Mouse (Mus musculus): ENCODE measurements around the gene Arid1b. TPM values are rescaled to one million over a fixed set of nuclear protein-coding genes. Genes with fewer than 3 reads are reported as not detected.

Arid1b gene
- polyA plus RNA-seq, 1 experiment from 2014 or later = 2.9 TPM

- H3K4me2 ChIP-seq = no peak overlapping the region
- no peak overlapping the region for H3K4me3 ChIP-seq (replicated peaks)
- H3K36me3 ChIP-seq (replicated peaks) = no peaks in the 10 kb centered on the region
- H3K9me3 ChIP-seq (replicated peaks) = no peaks in the 10 kb centered on the region
- H3K4me1 ChIP-seq (replicated peaks) = peaks cover 67% of the 10 kb centered on the region
- no peak overlapping the region for H3K9ac ChIP-seq
- H3K27me3 ChIP-seq = no peaks in the 10 kb centered on the region
- no peak for ATAC-seq (ENCODE audit: insufficient read depth)
- WGBS (ENCODE audit: insufficient replicate concordance) = 84% methylated on average over 4 of the region's 4 CpGs
- H3K27ac ChIP-seq (replicated peaks) = no peak overlapping the region
Observed at GRCm38 (mm10) chr17:5056654-5057053, 62.5 kb downstream of the Arid1b start.

- Histone ChIP-seq H3K4me1 (replicated peaks) (peaks cover 62% of the 10 kb centered on the region), H3K9ac (no peak overlapping the region), H3K27me3 (no peaks in the 10 kb centered on the region), H3K4me3 (replicated peaks) (no peak overlapping the region), H3K27ac (replicated peaks) (no peak overlapping the region), H3K9me3 (replicated peaks) (no peaks in the 10 kb centered on the region), H3K4me2 (no peak overlapping the region; the same call in 1 of the 2 replicates), H3K36me3 (replicated peaks) (no peaks in the 10 kb centered on the region)
- 11% methylated on average over 4 of the region's 4 CpGs for WGBS (ENCODE audit: insufficient replicate concordance)
- ATAC-seq (ENCODE audit: insufficient read depth) = no peak
Observed at GRCm38 (mm10) chr17:5057286-5057685, 63.2 kb downstream of the Arid1b start.

- ATAC-seq (ENCODE audit: insufficient read depth) = peak; percentile 62
- Histone ChIP-seq H3K4me2 (peak overlapping the region; percentile 31), H3K4me1 (replicated peaks) (peaks cover 62% of the 10 kb centered on the region), H3K4me3 (replicated peaks) (no peak overlapping the region), H3K27me3 (no peaks in the 10 kb centered on the region), H3K9ac (no peak overlapping the region), H3K36me3 (replicated peaks) (no peaks in the 10 kb centered on the region), H3K27ac (replicated peaks) (peak overlapping the region; percentile 45), H3K9me3 (replicated peaks) (no peaks in the 10 kb centered on the region)
- 32% methylated on average over 10 of the region's 10 CpGs for WGBS (ENCODE audit: insufficient replicate concordance)
Observed at GRCm38 (mm10) chr17:5057944-5058720, 64.0 kb downstream of the Arid1b start.

GRCm38 (mm10) chr17:5059092-5059601, 65.0 kb downstream of the Arid1b start:
- 45% methylated on average over 9 of the region's 9 CpGs for WGBS (ENCODE audit: insufficient replicate concordance)
- Histone ChIP-seq H3K27me3 (no peaks in the 10 kb centered on the region), H3K27ac (replicated peaks) (0 out of 2 replicates have a peak overlapping the region, but pooled peaks have one; percentile 38), H3K4me1 (replicated peaks) (peaks cover 65% of the 10 kb centered on the region), H3K36me3 (replicated peaks) (no peaks in the 10 kb centered on the region), H3K4me2 (no peak overlapping the region), H3K9ac (no peak overlapping the region), H3K9me3 (replicated peaks) (no peaks in the 10 kb centered on the region), H3K4me3 (replicated peaks) (no peak overlapping the region)
- peak; percentile 53; the same call in 1 of the 2 replicates for ATAC-seq (ENCODE audit: insufficient read depth)

- Histone ChIP-seq H3K9ac (no peak overlapping the region), H3K27me3 (no peaks in the 10 kb centered on the region), H3K4me3 (replicated peaks) (no peak overlapping the region), H3K27ac (replicated peaks) (no peak overlapping the region), H3K4me2 (no peak overlapping the region), H3K4me1 (replicated peaks) (peaks cover 64% of the 10 kb centered on the region), H3K9me3 (replicated peaks) (no peaks in the 10 kb centered on the region), H3K36me3 (replicated peaks) (no peaks in the 10 kb centered on the region)
- WGBS (ENCODE audit: insufficient replicate concordance) = 63% methylated on average over 5 of the region's 5 CpGs
- no peak for ATAC-seq (ENCODE audit: insufficient read depth)
Observed at GRCm38 (mm10) chr17:5060515-5061084, 66.5 kb downstream of the Arid1b start.

GRCm38 (mm10) chr17:5061183-5061582, 67.1 kb downstream of the Arid1b start:
- no peak overlapping the region for H3K4me3 ChIP-seq (replicated peaks)
- ATAC-seq (ENCODE audit: insufficient read depth) = no peak
- no peak overlapping the region for H3K27ac ChIP-seq (replicated peaks)
- no peaks in the 10 kb centered on the region for H3K9me3 ChIP-seq (replicated peaks)
- H3K36me3 ChIP-seq (replicated peaks) = no peaks in the 10 kb centered on the region
- H3K4me1 ChIP-seq (replicated peaks) = peaks cover 61% of the 10 kb centered on the region
- no peak overlapping the region for H3K9ac ChIP-seq
- H3K27me3 ChIP-seq = no peaks in the 10 kb centered on the region
- no peak overlapping the region for H3K4me2 ChIP-seq
- WGBS (ENCODE audit: insufficient replicate concordance) = 77% methylated on average over 3 of the region's 3 CpGs

GRCm38 (mm10) chr17:5061593-5061992, 67.5 kb downstream of the Arid1b start:
- H3K4me3 ChIP-seq (replicated peaks) = no peak overlapping the region
- no peak overlapping the region for H3K27ac ChIP-seq (replicated peaks)
- H3K27me3 ChIP-seq = no peaks in the 10 kb centered on the region
- H3K4me1 ChIP-seq (replicated peaks) = peaks cover 57% of the 10 kb centered on the region
- H3K9ac ChIP-seq = no peak overlapping the region
- WGBS (ENCODE audit: insufficient replicate concordance) = 66% methylated on average over 5 of the region's 5 CpGs
- H3K9me3 ChIP-seq (replicated peaks) = no peaks in the 10 kb centered on the region
- no peak overlapping the region for H3K4me2 ChIP-seq
- no peak for ATAC-seq (ENCODE audit: insufficient read depth)
- no peaks in the 10 kb centered on the region for H3K36me3 ChIP-seq (replicated peaks)

GRCm38 (mm10) chr17:5063471-5064176, 69.5 kb downstream of the Arid1b start:
- Histone ChIP-seq H3K4me2 (no peak overlapping the region), H3K4me3 (replicated peaks) (no peak overlapping the region), H3K9me3 (replicated peaks) (no peaks in the 10 kb centered on the region), H3K27me3 (no peaks in the 10 kb centered on the region), H3K27ac (replicated peaks) (no peak overlapping the region), H3K9ac (no peak overlapping the region), H3K4me1 (replicated peaks) (peaks cover 53% of the 10 kb centered on the region), H3K36me3 (replicated peaks) (no peaks in the 10 kb centered on the region)
- no peak for ATAC-seq (ENCODE audit: insufficient read depth)
- WGBS (ENCODE audit: insufficient replicate concordance) = 44% methylated on average over 9 of the region's 9 CpGs

GRCm38 (mm10) chr17:5064777-5065176, 70.6 kb downstream of the Arid1b start:
- ATAC-seq (ENCODE audit: insufficient read depth) = no peak
- Histone ChIP-seq H3K4me2 (no peak overlapping the region), H3K27ac (replicated peaks) (no peak overlapping the region), H3K36me3 (replicated peaks) (no peaks in the 10 kb centered on the region), H3K9me3 (replicated peaks) (no peaks in the 10 kb centered on the region), H3K4me3 (replicated peaks) (no peak overlapping the region), H3K4me1 (replicated peaks) (peaks cover 54% of the 10 kb centered on the region), H3K9ac (no peak overlapping the region), H3K27me3 (no peaks in the 10 kb centered on the region)
- 59% methylated on average over 6 of the region's 6 CpGs for WGBS (ENCODE audit: insufficient replicate concordance)

- no peak overlapping the region for H3K9ac ChIP-seq
Observed at GRCm38 (mm10) chr17:5065270-5065669, 71.1 kb downstream of the Arid1b start.

GRCm38 (mm10) chr17:5066835-5067234, 72.7 kb downstream of the Arid1b start:
- no peaks in the 10 kb centered on the region for H3K27me3 ChIP-seq
- no peak overlapping the region for H3K4me3 ChIP-seq (replicated peaks)
- no peak overlapping the region for H3K4me2 ChIP-seq
- H3K27ac ChIP-seq (replicated peaks) = no peak overlapping the region
- no peaks in the 10 kb centered on the region for H3K9me3 ChIP-seq (replicated peaks)
- 78% methylated on average over 8 of the region's 8 CpGs for WGBS (ENCODE audit: insufficient replicate concordance)
- H3K9ac ChIP-seq = no peak overlapping the region
- no peaks in the 10 kb centered on the region for H3K36me3 ChIP-seq (replicated peaks)
- no peak for ATAC-seq (ENCODE audit: insufficient read depth)
- H3K4me1 ChIP-seq (replicated peaks) = peaks cover 50% of the 10 kb centered on the region

More at GRCm38 (mm10) chr17:5065270-5065669, 71.1 kb downstream of the Arid1b start:
- no peak overlapping the region for H3K4me3 ChIP-seq (replicated peaks)
- H3K9me3 ChIP-seq (replicated peaks) = no peaks in the 10 kb centered on the region
- H3K27ac ChIP-seq (replicated peaks) = no peak overlapping the region
- no peak for ATAC-seq (ENCODE audit: insufficient read depth)
- H3K27me3 ChIP-seq = no peaks in the 10 kb centered on the region
- H3K4me2 ChIP-seq = no peak overlapping the region
- peaks cover 54% of the 10 kb centered on the region for H3K4me1 ChIP-seq (replicated peaks)
- WGBS (ENCODE audit: insufficient replicate concordance) = 83% methylated on average over 6 of the region's 6 CpGs
- no peaks in the 10 kb centered on the region for H3K36me3 ChIP-seq (replicated peaks)

All from liver, embryonic 15.5 days (tissue).